Mouse (Mus musculus): ENCODE data around the gene Tff2. TPM values are rescaled to one million over a fixed set of nuclear protein-coding genes. Genes with fewer than 3 reads are reported as not detected.

Gene Tff2
- total and polyA plus RNA-seq, 3 experiments: not detected

GRCm38 (mm10) chr17:31125548-31126266, 18.4 kb downstream of the Tff2 start:
- H3K27me3 ChIP-seq (ENCODE audit: control insufficient read depth in 1 of 2, insufficient read depth in 2 of 2, low read length in 2 of 2): peaks cover 3 to 4% of the 10 kb centered on the region in 2 experiments; a peak in 3 of 4 replicates
- H3K27ac ChIP-seq (ENCODE audit: control insufficient read depth, low read depth, low read length): no peak overlapping the region
- no peak overlapping the region for H3K9ac ChIP-seq (ENCODE audit: control insufficient read depth, low read depth, low read length, poor library complexity, severe bottlenecking)
- no peak overlapping the region for H3K4me3 ChIP-seq (ENCODE audit: control insufficient read depth in 1 of 2, insufficient read depth in 1 of 2, low read depth in 2 of 2, low read length in 2 of 2)
- TF ChIP-seq ELF1 (IDR thresholded peaks at IDR 0.05; ENCODE audit: low read depth, low read length): no peak
- TF ChIP-seq NRF1 (IDR thresholded peaks at IDR 0.05; ENCODE audit: insufficient read depth, low read depth, low read length, poor library complexity, severe bottlenecking): no peak
- TF ChIP-seq POLR2AphosphoS5 (IDR thresholded peaks at IDR 0.05; ENCODE audit: borderline replicate concordance, low read depth, low read length): no peak
- TF ChIP-seq BHLHE40 (IDR thresholded peaks at IDR 0.05; ENCODE audit: borderline replicate concordance, low read depth, low read length): no peak
- no peak for TF ChIP-seq GATA1 (IDR thresholded peaks at IDR 0.05; ENCODE audit: low read depth, low read length)
- TF ChIP-seq MAFK (IDR thresholded peaks at IDR 0.05; ENCODE audit: borderline replicate concordance, low read depth, low read length): no peak
- TF ChIP-seq USF2 (IDR thresholded peaks at IDR 0.05; ENCODE audit: borderline replicate concordance in 1 of 2, insufficient read depth in 1 of 2, low read depth in 1 of 2, low read length in 2 of 2): no peak
- TF ChIP-seq E2F4 (IDR thresholded peaks at IDR 0.05; ENCODE audit: borderline replicate concordance, low read depth, low read length): no peak
- no peak for TF ChIP-seq NELFE (IDR thresholded peaks at IDR 0.05; ENCODE audit: low read depth, low read length)
- no peak for TF ChIP-seq CHD2 (IDR thresholded peaks at IDR 0.05; ENCODE audit: low read length)
- TF ChIP-seq ETS1 (IDR thresholded peaks at IDR 0.05; ENCODE audit: low read depth, low read length): no peak
- no peak for TF ChIP-seq POLR2AphosphoS2 (IDR thresholded peaks at IDR 0.05; ENCODE audit: low read length)
- no peak for TF ChIP-seq TAL1 (IDR thresholded peaks at IDR 0.05; ENCODE audit: low read length)
- TF ChIP-seq SIN3A (IDR thresholded peaks at IDR 0.05; ENCODE audit: low read length): no peak
- no peak for TF ChIP-seq TBP (IDR thresholded peaks at IDR 0.05; ENCODE audit: low read depth, low read length)
- TF ChIP-seq MYC (IDR thresholded peaks at IDR 0.05; ENCODE audit: low read depth, low read length): no peak
- TF ChIP-seq RCOR1 (IDR thresholded peaks at IDR 0.05; ENCODE audit: low read depth, low read length): no peak
- TF ChIP-seq ZC3H11A (IDR thresholded peaks at IDR 0.05; ENCODE audit: low read depth, low read length): no peak
- TF ChIP-seq ZMIZ1 (IDR thresholded peaks at IDR 0.05; ENCODE audit: low read depth, low read length): no peak
- no peaks in the 10 kb centered on the region for H3K4me1 ChIP-seq (ENCODE audit: control insufficient read depth in 1 of 2, insufficient read depth in 2 of 2, low read length in 2 of 2)
- H3K79me2 ChIP-seq (ENCODE audit: control insufficient read depth, insufficient read depth, low read length, poor library complexity): no peaks in the 10 kb centered on the region
- no peak for DNase-seq (ENCODE audit: low read depth, low spot score)
- H3K9me3 ChIP-seq (replicated peaks; ENCODE audit: insufficient read depth, low read length): no peaks in the 10 kb centered on the region
- H3K36me3 ChIP-seq (ENCODE audit: control insufficient read depth in 1 of 2, insufficient read depth in 2 of 2, low read length in 2 of 2): no peaks in the 10 kb centered on the region

GRCm38 (mm10) chr17:31121975-31122374, 22.1 kb downstream of the Tff2 start:
- no peak overlapping the region for H3K27ac ChIP-seq (ENCODE audit: control insufficient read depth, low read depth, low read length)
- H3K9ac ChIP-seq (ENCODE audit: control insufficient read depth, low read depth, low read length, poor library complexity, severe bottlenecking): no peak overlapping the region
- peak; percentile 69 for DNase-seq (ENCODE audit: low read depth, low spot score)
- no peaks in the 10 kb centered on the region for H3K9me3 ChIP-seq (replicated peaks; ENCODE audit: insufficient read depth, low read length)
- no peaks in the 10 kb centered on the region for H3K4me1 ChIP-seq (ENCODE audit: control insufficient read depth in 1 of 2, insufficient read depth in 2 of 2, low read length in 2 of 2)
- H3K27me3 ChIP-seq (ENCODE audit: control insufficient read depth in 1 of 2, insufficient read depth in 2 of 2, low read length in 2 of 2): no peaks in the 10 kb centered on the region; a peak in 1 of 4 replicates
- no peaks in the 10 kb centered on the region for H3K79me2 ChIP-seq (ENCODE audit: control insufficient read depth, insufficient read depth, low read length, poor library complexity)
- H3K4me3 ChIP-seq (ENCODE audit: control insufficient read depth in 1 of 2, insufficient read depth in 1 of 2, low read depth in 2 of 2, low read length in 2 of 2): no peak overlapping the region
- no peaks in the 10 kb centered on the region for H3K36me3 ChIP-seq (ENCODE audit: control insufficient read depth in 1 of 2, insufficient read depth in 2 of 2, low read length in 2 of 2)
- TF ChIP-seq MEF2A (IDR thresholded peaks at IDR 0.05; ENCODE audit: extremely low read depth, insufficient replicate concordance, low read depth, low read length, poor library complexity, severe bottlenecking) (no peak), SMC3 (IDR thresholded peaks at IDR 0.05; ENCODE audit: low read depth, low read length) (peak; percentile 88), GABPA (IDR thresholded peaks at IDR 0.05; ENCODE audit: low read depth, low read length) (no peak), JUND (IDR thresholded peaks at IDR 0.05; ENCODE audit: low read depth, low read length) (no peak), TAL1 (IDR thresholded peaks at IDR 0.05; ENCODE audit: low read length) (no peak), BHLHE40 (IDR thresholded peaks at IDR 0.05; ENCODE audit: borderline replicate concordance, low read depth, low read length) (no peak), ZNF384 (IDR thresholded peaks at IDR 0.05; ENCODE audit: low read depth, low read length) (no peak), ZC3H11A (IDR thresholded peaks at IDR 0.05; ENCODE audit: low read depth, low read length) (peak; percentile 81), MXI1 (IDR thresholded peaks at IDR 0.05; ENCODE audit: low read depth, low read length) (no peak), MAFK (IDR thresholded peaks at IDR 0.05; ENCODE audit: borderline replicate concordance, low read depth, low read length) (no peak), GATA1 (IDR thresholded peaks at IDR 0.05; ENCODE audit: low read depth, low read length) (no peak), ZKSCAN1 (IDR thresholded peaks at IDR 0.05; ENCODE audit: low read depth, low read length) (no peak), NRF1 (IDR thresholded peaks at IDR 0.05; ENCODE audit: insufficient read depth, low read depth, low read length, poor library complexity, severe bottlenecking) (no peak), ETS1 (IDR thresholded peaks at IDR 0.05; ENCODE audit: low read depth, low read length) (no peak), RAD21 (IDR thresholded peaks at IDR 0.05; ENCODE audit: low read depth, low read length) (peak; percentile 84), MYC (IDR thresholded peaks at IDR 0.05; ENCODE audit: low read depth, low read length) (no peak), HCFC1 (IDR thresholded peaks at IDR 0.05; ENCODE audit: low read depth, low read length) (no peak), CTCF (IDR thresholded peaks at IDR 0.05 in 2 of 3, conservative IDR thresholded peaks at IDR 0.05 in 1 of 3; ENCODE audit: control insufficient read depth in 1 of 3, insufficient read depth in 1 of 3, low read depth in 2 of 3, low read length in 3 of 3, poor library complexity in 1 of 3, severe bottlenecking in 1 of 3) (peak; percentile 92 to 96 (median 92))
